Mouse (Mus musculus) kidney, embryonic 15.5 days (tissue): ENCODE results near the gene Ssmem1. TPM values are rescaled to one million over a fixed set of nuclear protein-coding genes. Genes with fewer than 3 reads are reported as not detected.

ENCODE experiments used
- ATAC-seq: fragments of 200-750 bp; cut with Nextera tagmentation; replicated peaks from 2 replicates; pipeline ENCODE4 v1.8.0; 2017; ENCODE audit warnings: moderate TSS enrichment; ENCODE audit not compliant: low FRiP score
- H3K27ac ChIP-seq: fragments of 300-500 bp; sonication (generic); 2 replicates; pipeline ENCODE4 v1.5.1; 2015; ENCODE audit warnings: mild to moderate bottlenecking, inconsistent platforms
- H3K27me3 ChIP-seq: fragments of 300-500 bp; sonication (generic); 2 replicates; pipeline ENCODE4 v1.6.1; 2015; ENCODE audit warnings: inconsistent platforms
- H3K36me3 ChIP-seq: fragments of 300-500 bp; sonication (generic); 2 replicates; pipeline ENCODE4 v1.6.1; 2015; ENCODE audit warnings: inconsistent platforms
- H3K4me1 ChIP-seq: fragments of 300-500 bp; sonication (generic); 2 replicates; pipeline ENCODE4 v1.6.1; 2015; ENCODE audit warnings: inconsistent platforms
- H3K4me2 ChIP-seq: fragments of 300-500 bp; sonication (generic); 2 replicates; pipeline ENCODE4 v1.6.1; 2015; ENCODE audit warnings: moderate library complexity, mild to moderate bottlenecking, inconsistent platforms
- H3K4me3 ChIP-seq: fragments of 300-500 bp; sonication (generic); replicated peaks from 2 replicates; pipeline ENCODE4 v1.5.1; 2015; ENCODE audit warnings: mild to moderate bottlenecking, inconsistent platforms
- H3K9ac ChIP-seq: fragments of 300-500 bp; sonication (generic); 2 replicates; pipeline ENCODE4 v1.6.1; 2015; ENCODE audit warnings: mild to moderate bottlenecking, inconsistent platforms
- H3K9me3 ChIP-seq: fragments of 300-500 bp; sonication (generic); replicated peaks from 2 replicates; pipeline ENCODE4 v1.6.1; 2016; ENCODE audit warnings: inconsistent platforms
- WGBS: fragments of 180-500 bp; shearing (Covaris S2); methylation state at CpG from one replicate; pipeline ENCODE4 v1.1.7; 2015; ENCODE audit warnings: mixed read lengths; 5-methylcytosine and 5-hydroxymethylcytosine counted together
- polyA plus RNA-seq: library from polyadenylated mRNA; unstranded; fragments of >200 nt; fragmentation: Nextera tagmentation; extraction: Ambion mirVana; gene quantifications from 2 replicates; pipeline ENCODE4 v1.2.1, GENCODE M21; 2015

The Ssmem1 gene
- polyA plus RNA-seq, 1 experiment from 2014 or later, result not detected

DNA sequence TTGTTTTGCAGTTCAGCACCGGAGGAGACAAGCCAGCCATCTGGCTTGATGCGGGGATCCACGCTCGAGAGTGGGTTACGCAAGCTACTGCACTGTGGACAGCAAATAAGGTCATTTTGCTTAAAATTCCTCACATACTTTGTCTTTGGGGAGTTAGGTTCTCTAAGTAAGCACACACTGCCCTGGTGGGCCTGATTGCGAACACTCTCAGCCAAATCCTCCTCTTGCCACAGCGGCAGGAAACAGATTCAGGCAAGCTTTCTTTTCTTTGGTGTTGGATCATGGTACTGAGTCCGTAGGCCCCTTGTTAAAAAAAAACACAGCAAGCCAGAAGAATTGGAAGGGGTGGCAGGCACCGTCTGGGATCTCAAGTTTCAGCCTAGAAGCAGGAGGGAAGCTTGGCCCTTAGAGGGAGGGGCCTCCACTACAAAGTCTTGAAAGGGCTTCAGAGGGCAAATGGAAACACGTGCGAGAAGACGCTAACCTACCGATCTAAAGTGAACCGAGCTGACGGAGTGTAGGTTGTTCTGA lies 39.6 kb downstream of the Ssmem1 start:
- WGBS, result 10% methylated on average over 15 of the region's 15 CpGs
- no peaks in the 10 kb centered on the region for H3K27me3 ChIP-seq
- no peaks in the 10 kb centered on the region for H3K36me3 ChIP-seq
- H3K9ac ChIP-seq, result peak overlapping the region; percentile 26; the same call in 1 of the 2 replicates
- no peaks in the 10 kb centered on the region for H3K9me3 ChIP-seq
- peak overlapping the region; percentile 44 for H3K4me2 ChIP-seq
- peak overlapping the region; percentile 94 for H3K27ac ChIP-seq
- no peak overlapping the region for H3K4me3 ChIP-seq
- ATAC-seq, result 0 out of 2 replicates have a peak, but pooled peaks have one; percentile 31
- peaks cover 71% of the 10 kb centered on the region for H3K4me1 ChIP-seq

DNA sequence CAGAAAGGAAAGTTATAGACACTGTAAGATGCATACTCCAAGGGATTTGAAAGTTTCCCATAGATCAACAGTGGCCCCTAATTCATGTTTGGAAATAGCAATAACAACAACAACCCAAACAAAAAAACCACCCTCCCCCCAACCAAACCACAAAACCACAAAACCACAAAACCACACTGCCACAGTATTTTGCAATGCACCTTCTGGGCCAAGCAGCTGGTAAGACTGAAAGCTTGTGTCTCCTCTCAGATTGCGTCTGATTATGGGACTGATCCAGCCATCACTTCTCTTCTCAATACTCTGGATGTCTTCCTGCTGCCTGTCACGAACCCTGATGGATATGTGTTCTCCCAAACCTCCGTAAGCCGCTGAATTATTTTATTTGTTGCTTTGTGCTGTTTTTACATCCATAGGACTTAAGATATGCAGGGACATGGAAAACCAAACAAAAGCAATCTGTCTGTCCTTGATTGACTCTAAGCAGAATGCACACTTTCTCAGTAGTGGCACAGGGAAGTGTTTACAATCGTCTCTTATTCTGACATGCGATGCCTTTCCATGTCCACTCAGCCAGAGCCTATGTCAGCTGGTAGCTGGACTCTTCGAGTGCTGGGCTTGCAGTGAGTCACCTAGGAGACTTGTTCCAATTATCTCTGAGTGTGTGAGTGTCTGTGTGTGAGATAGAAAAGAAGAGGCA lies 41.0 kb downstream of the Ssmem1 start:
- Histone ChIP-seq H3K9me3 (no peaks in the 10 kb centered on the region), H3K27me3 (no peaks in the 10 kb centered on the region), H3K36me3 (no peaks in the 10 kb centered on the region), H3K27ac (no peak overlapping the region), H3K4me3 (no peak overlapping the region), H3K4me2 (no peak overlapping the region), H3K4me1 (peaks cover 59% of the 10 kb centered on the region), H3K9ac (no peak overlapping the region)
- WGBS, result 78% methylated on average over 7 of the region's 7 CpGs
- ATAC-seq, result no peak

GRCm38 (mm10) chr6:30551193-30551515 lies 41.5 kb downstream of the Ssmem1 start:
- Histone ChIP-seq H3K36me3 (no peaks in the 10 kb centered on the region), H3K27me3 (no peaks in the 10 kb centered on the region), H3K9ac (no peak overlapping the region), H3K4me2 (no peak overlapping the region), H3K27ac (peak overlapping the region; percentile 76), H3K4me1 (peaks cover 56% of the 10 kb centered on the region), H3K4me3 (no peak overlapping the region), H3K9me3 (no peaks in the 10 kb centered on the region)
- ATAC-seq, result no peak

DNA sequence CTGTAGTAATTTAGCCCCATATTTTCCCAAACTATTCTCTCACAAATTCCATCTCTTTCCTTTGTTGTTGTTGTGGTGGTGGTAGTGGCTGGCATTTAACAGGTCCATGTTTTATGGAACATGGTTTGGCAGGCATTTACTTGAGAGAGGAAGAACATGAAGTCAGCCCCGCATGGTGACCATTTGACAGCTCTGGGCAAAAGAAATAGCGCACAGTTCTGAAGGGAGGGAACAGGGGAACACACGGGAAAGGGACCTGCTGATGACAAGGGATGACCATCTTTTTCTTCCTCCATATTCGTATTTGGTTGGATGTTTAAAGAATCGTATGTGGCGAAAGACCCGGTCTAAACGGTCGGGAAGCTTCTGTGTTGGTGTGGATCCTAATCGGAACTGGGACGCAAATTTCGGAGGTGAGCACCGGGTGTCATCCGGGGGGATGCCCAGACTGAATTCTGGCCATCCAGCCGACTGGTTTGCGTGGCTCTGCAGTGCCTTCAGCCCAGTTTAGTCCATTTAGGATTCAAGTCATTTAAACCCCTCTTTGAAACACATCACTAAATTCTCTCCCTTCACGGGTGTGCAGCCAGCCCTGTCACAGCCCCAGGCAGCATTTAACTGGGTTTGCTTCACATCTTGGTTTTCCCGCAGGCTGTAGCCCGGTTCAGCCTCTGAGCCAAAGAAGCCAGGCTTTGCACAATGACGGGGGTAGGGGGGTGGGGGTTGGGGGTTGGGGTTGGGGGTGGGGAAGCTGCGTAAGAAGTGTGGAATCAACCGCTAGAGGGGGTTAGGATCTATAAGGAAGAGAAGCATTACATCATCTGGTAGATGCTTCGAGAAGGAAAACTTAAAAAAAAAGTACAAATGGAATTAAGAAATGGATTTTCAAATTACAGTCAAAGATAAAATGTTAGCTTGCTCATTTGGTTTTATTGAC lies 42.3 kb downstream of the Ssmem1 start:
- peak; percentile 62 for ATAC-seq
- H3K9ac ChIP-seq, result no peak overlapping the region
- peak overlapping the region; percentile 13 for H3K4me3 ChIP-seq
- H3K27me3 ChIP-seq, result no peaks in the 10 kb centered on the region
- peaks cover 51% of the 10 kb centered on the region for H3K4me1 ChIP-seq
- WGBS, result 24% methylated on average over 23 of the region's 23 CpGs
- peak overlapping the region; percentile 45 for H3K4me2 ChIP-seq
- peak overlapping the region; percentile 76 for H3K27ac ChIP-seq
- no peaks in the 10 kb centered on the region for H3K36me3 ChIP-seq
- no peaks in the 10 kb centered on the region for H3K9me3 ChIP-seq

GRCm38 (mm10) chr6:30552628-30553027 lies 43.0 kb downstream of the Ssmem1 start:
- no peak overlapping the region for H3K9ac ChIP-seq
- no peak overlapping the region for H3K4me3 ChIP-seq
- no peaks in the 10 kb centered on the region for H3K27me3 ChIP-seq
- ATAC-seq, result no peak
- H3K36me3 ChIP-seq, result no peaks in the 10 kb centered on the region
- peaks cover 45% of the 10 kb centered on the region for H3K4me1 ChIP-seq
- WGBS, result 33% methylated on average over 6 of the region's 6 CpGs
- peak overlapping the region; percentile 76 for H3K27ac ChIP-seq
- no peaks in the 10 kb centered on the region for H3K9me3 ChIP-seq
- peak overlapping the region; percentile 45 for H3K4me2 ChIP-seq

DNA sequence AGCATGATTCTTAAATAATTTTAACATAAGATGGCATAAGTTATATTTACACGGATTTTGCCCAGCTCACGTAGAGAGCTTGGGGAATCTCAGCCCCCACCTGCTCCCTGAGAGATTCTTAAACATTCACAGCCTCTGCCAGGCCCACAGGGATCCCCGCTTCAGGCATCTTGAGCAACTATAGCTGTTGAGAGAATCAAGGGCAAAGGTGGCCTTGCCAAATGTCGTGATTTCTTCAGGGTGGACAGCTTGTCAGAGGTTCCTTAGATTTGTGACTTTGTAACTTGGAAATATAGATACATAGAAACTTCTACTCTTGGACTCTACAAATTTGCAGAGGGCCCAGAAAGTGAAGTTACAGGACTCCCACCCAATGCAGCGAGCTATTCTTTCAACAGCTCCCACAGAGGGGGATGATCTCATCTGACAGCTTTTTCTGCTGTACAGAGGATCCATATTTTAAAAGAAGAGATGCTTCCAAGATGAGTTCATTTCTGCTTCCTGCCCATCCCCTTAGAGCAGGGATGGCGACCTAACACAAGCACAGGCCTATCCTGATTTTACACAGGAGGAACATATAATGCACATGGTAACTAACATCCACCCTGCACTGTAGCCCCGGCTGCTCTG lies 43.8 kb downstream of the Ssmem1 start:
- H3K27ac ChIP-seq, result 0 out of 2 replicates have a peak overlapping the region, but pooled peaks have one; percentile 48
- peaks cover 36% of the 10 kb centered on the region for H3K4me1 ChIP-seq
- no peak overlapping the region for H3K9ac ChIP-seq
- ATAC-seq, result no peak
- no peaks in the 10 kb centered on the region for H3K27me3 ChIP-seq
- no peaks in the 10 kb centered on the region for H3K9me3 ChIP-seq
- H3K4me3 ChIP-seq, result no peak overlapping the region
- H3K4me2 ChIP-seq, result no peak overlapping the region
- WGBS, result 59% methylated on average over 7 of the region's 7 CpGs
- no peaks in the 10 kb centered on the region for H3K36me3 ChIP-seq

DNA sequence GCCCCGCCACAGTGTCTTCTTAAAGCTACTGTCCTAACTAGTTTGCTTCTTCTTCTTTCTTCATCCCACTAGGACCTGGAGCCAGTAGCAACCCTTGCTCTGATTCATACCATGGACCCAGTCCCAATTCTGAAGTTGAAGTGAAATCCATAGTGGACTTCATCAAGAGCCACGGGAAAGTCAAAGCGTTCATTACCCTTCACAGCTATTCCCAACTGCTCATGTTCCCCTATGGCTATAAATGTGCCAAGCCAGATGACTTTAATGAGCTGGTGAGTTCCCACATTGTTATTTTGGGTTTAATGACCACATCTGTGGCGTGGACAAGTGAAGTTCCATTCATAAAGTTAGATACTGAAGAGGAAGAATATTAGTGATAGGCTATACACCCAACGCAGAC lies 44.4 kb downstream of the Ssmem1 start:
- Histone ChIP-seq H3K9ac (no peak overlapping the region), H3K27ac (0 out of 2 replicates have a peak overlapping the region, but pooled peaks have one; percentile 48), H3K4me3 (no peak overlapping the region), H3K9me3 (no peaks in the 10 kb centered on the region), H3K4me1 (peaks cover 33% of the 10 kb centered on the region), H3K27me3 (no peaks in the 10 kb centered on the region), H3K4me2 (no peak overlapping the region), H3K36me3 (no peaks in the 10 kb centered on the region)
- no peak for ATAC-seq
- 50% methylated on average over 5 of the region's 5 CpGs for WGBS

GRCm38 (mm10) chr6:30554621-30555170 lies 45.0 kb downstream of the Ssmem1 start:
- Histone ChIP-seq H3K9me3 (no peaks in the 10 kb centered on the region), H3K27me3 (no peaks in the 10 kb centered on the region), H3K27ac (peak overlapping the region; percentile 48; the same call in 1 of the 2 replicates), H3K36me3 (no peaks in the 10 kb centered on the region), H3K4me3 (no peak overlapping the region), H3K9ac (no peak overlapping the region), H3K4me2 (no peak overlapping the region), H3K4me1 (peaks cover 27% of the 10 kb centered on the region)
- no peak for ATAC-seq
- 73% methylated on average over 5 of the region's 5 CpGs for WGBS

- Histone ChIP-seq H3K9me3 (no peaks in the 10 kb centered on the region), H3K36me3 (no peaks in the 10 kb centered on the region), H3K27ac (no peak overlapping the region), H3K4me1 (peaks cover 23% of the 10 kb centered on the region), H3K9ac (no peak overlapping the region), H3K4me3 (no peak overlapping the region), H3K27me3 (no peaks in the 10 kb centered on the region), H3K4me2 (no peak overlapping the region)
- ATAC-seq, result no peak
- 24% methylated on average over 6 of the region's 9 CpGs for WGBS
Measured at GRCm38 (mm10) chr6:30556080-30556479, 46.4 kb downstream of the Ssmem1 start.

GRCm38 (mm10) chr6:30559726-30560125 lies 50.1 kb downstream of the Ssmem1 start:
- no peaks in the 10 kb centered on the region for H3K27me3 ChIP-seq
- H3K27ac ChIP-seq, result no peak overlapping the region
- no peak overlapping the region for H3K4me3 ChIP-seq
- no peaks in the 10 kb centered on the region for H3K9me3 ChIP-seq
- no peak for ATAC-seq
- H3K36me3 ChIP-seq, result no peaks in the 10 kb centered on the region
- 46% methylated on average over 1 of the region's 1 CpGs for WGBS
- no peak overlapping the region for H3K4me2 ChIP-seq
- H3K9ac ChIP-seq, result no peak overlapping the region
- 0 out of 2 replicates have a peak, but pooled peaks cover 2% of the 10 kb centered on the region for H3K4me1 ChIP-seq

DNA sequence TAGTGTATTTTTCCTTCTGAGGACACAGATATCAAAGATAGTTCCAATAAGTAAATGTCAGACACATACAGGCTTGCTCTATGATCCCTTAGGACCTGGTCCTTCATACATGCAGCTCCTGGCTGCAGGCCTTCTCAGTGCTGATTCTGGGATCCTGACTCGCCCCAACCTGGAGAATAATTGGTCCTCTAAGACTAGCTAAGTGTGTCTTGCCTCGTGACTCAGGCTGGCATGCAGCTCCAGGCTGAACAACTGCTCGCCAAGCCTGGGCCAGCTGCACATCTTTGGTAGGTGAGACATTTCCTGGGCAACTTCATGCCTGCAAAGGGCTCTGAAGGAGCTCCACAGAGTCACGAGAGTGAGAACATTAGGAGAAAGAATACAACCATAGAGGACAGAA lies 52.5 kb downstream of the Ssmem1 start:
- no peak overlapping the region for H3K4me2 ChIP-seq
- 84% methylated on average over 4 of the region's 4 CpGs for WGBS
- H3K9me3 ChIP-seq, result no peaks in the 10 kb centered on the region
- H3K27me3 ChIP-seq, result no peaks in the 10 kb centered on the region
- H3K27ac ChIP-seq, result no peak overlapping the region
- H3K4me1 ChIP-seq, result no peaks in the 10 kb centered on the region
- H3K9ac ChIP-seq, result no peak overlapping the region
- no peak overlapping the region for H3K4me3 ChIP-seq
- no peak for ATAC-seq
- no peaks in the 10 kb centered on the region for H3K36me3 ChIP-seq
